Mouse (Mus musculus) embryo, embryonic 10.5 days (tissue): Measurements from ENCODE around the gene Gtf3c2.

ENCODE experiments used
- DNase-seq: peaks from one replicate; pipeline ENCODE4 v3.0.0-alpha.2; 2015; ENCODE audit warnings: low spot score

Gtf3c2 gene

DNA sequence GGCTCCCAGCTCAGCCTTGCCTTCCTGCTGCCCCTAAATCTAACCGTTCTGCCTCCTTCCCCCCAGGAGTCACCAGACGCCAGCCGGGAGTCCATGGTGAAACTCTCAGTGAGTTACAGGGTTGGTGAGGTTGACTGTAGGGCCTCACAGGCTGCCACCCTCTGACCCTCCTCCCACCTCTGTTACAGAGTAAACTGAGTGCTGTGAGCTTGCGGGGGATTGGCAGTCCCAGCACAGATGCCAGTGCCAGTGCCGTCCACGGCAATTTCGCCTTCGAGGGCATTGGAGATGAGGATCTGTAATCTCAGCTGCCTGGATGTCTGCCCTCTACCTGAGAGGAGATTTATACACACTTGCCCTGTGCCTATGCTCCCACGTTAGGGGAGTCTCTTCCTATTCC lies 18.2 kb upstream of the Gtf3c2 start:
- DNase-seq = no peak

DNA sequence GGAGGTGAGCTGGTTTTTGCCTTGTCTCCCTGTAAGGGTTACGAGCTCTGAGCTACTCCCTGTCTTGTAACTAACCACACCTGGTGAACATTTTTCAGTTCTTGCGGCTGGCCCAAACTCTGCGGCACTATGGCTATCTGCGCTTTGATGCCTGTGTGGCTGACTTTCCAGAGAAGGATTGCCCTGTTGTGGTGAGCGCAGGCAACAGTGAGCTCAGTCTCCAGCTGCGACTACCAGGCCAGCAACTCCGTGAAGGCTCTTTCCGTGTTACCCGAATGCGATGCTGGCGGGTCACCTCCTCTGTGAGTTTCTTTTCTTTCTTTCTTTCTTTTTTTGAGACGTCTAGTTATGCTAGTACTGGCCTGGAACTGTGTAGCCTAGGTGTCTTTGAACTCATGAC lies 17.1 kb upstream of the Gtf3c2 start:
- no peak for DNase-seq

- no peak for DNase-seq
These were observed 16.3 kb upstream of the Gtf3c2 start for GRCm38 (mm10) chr5:31196207-31196606.

DNA sequence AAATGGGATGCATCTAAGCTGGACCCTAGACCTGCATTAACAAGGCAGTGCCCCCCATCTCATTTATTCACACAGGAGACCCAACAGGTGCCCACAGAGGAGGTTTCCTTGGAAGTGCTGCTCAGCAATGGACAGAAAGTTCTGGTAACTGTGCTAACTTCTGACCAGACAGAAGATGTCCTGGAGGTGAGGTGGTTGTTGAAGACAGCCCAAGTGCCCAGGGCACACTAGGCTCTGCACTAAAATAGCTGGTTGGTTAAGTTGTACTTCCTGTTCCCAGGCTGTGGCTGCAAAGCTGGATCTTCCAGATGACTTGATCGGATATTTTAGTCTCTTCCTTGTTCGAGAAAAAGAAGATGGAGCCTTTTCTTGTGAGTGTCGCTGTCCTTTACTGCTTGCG lies 15.7 kb upstream of the Gtf3c2 start:
- no peak for DNase-seq

DNA sequence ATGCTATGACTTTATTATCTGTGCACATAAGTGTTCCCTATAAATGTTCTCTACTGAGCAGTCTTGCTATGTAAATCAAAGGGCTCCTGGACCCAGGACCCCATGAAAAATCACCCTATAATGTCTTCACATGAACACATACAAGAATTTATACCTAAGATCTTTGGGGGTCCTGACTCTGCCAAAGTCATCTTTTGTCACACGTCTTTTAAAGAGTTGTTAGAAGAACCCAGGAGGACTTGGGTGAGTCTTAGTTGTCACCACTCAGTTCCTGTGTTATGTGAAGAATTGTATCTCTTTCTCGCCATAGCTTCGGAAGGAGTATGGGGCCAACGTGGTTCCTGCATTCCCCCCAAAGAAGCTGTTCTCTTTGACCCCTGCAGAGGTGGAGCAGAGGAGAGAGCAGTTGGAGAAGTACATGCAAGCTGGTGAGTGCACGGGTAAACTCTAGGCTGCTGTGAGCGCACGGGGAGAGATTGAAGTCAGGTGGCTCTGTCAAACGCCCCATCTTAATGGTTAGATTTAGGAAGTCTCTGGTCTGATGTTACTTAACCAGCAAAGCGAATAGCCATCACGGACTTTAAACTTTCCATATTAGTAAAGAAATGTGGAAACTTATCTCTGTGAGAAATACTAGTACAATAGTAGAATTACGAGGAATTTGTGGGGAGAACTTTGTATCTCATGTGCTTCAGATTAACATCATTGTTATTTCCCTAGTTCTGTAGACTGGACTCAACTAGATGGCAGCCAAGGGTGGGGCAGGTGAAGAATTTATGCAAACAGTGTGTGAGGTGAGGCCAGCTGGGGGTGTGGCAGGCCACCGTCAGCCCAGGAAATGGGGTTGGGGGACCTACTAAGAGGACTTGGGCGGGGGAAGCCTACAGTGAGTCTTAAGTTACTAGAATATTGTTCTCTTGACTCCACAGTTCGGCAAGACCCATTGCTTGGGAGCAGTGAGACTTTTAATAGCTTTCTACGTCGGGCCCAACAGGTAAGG lies 14.8 kb upstream of the Gtf3c2 start:
- no peak for DNase-seq

GRCm38 (mm10) chr5:31193631-31194281 lies 13.8 kb upstream of the Gtf3c2 start:
- peak; percentile 29 for DNase-seq

DNA sequence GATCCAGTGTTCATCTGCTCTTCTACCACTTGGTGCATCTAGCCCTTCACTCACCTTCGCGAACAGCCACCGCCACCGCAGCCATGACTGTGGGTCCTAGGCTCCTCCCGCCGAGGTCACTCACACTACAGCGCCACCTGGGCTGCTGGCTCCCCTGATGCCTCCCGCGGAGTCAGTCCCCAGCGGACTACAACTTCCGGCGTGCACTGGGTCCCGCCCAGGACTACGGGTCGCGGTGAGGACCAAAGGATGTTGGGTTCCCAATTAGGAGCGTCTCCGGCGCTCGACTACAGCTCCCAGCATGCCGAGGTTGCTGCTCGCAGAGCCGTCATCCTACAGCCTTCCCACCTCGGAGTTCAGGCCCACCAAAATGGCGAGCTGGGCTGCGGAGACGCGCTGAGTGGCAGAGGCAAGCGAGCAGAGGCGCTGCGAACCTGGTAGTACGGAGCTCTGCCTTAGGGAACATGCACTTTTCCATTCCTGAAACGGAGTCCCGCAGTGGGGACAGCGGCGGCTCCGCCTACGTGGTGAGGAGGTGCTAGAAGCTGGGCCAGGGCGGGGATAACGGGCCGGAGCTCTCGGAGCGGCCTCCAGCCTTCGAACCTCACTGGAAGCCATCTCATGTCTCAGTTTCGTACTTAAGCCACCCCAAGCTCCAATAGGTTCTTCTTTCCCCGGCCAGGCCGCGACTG lies 13.1 kb upstream of the Gtf3c2 start, which contains the start of the genes Snx17 and Eif2b4:
Gene Snx17, plus strand, starts transcription at position 289 of the 692 bp plus-strand sequence.
Gene Eif2b4, minus strand, starts transcription at position 492 of the 692 bp plus-strand sequence.
- peak; percentile 99 for DNase-seq

DNA sequence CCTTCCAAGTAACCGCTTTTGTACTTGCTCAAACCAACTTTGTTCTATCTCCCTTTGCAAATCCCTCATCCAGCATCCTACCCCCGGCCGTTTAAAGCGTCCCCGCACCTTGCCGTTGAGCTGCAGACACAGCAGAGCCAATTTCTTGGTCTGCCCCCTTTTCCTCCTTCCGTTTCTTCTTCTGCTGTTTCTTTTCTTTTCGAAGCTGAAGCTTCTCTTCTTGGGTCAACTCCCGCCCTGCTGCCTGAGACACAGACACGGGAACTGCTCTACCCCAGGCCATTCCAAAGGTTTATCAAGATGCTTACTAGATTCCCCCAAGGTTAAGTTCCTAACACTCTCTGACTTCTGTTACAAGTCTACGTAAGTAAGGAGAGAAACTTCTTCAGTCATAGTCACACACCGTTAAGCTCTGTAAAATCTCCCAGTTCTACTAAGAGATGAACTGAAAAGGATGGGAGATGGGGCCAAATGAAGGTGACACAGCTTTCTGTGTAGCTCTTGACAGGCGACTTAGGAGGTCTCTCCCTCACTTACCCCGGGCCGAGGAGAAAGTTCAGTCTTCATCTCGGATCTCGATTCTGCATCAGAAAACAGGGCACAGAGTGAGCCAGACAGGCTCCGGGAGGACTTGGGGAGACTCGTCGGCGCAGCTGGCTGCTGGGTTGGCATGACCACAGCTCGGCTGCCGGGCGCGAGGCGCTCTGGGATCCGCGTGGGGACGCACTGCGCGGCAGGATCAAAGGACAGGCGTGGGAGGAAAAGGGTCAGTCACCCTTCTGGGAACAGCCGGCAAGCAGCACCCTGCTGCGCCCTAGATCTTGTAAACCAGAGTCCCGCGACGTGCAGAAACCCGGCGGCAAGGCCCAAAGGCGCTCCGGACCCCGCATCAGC lies 12.3 kb upstream of the Gtf3c2 start:
- DNase-seq = no peak

GRCm38 (mm10) chr5:31190201-31190600 lies 10.3 kb upstream of the Gtf3c2 start:
- no peak for DNase-seq

DNA sequence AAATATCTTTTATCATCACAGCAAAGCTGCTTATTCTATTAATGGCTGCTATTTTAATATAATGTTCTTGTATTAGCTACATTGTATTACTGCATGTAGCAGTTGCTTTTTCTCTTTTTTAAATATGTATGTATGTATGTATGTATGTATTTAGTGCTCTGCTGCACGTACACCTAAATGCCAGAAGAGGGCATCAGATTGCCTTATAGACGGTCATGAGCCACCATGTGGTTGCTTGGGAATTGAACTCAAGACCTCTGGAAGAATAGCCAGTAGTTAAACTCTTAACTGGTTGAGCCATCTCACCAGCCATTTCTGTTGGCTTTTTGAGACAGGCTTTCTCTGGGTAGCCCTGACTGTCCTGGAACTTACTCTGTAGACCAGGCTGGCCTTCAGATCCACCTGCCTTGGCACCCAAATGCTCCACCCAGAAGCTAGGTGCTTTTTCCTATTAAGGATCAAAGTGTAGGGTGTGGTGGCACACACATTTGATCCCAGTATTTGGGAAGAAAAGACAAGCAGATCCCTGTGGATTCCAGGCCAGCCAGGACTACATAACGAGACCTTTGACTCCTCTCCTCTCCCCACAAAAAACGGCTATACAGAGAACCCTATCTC lies 8.4 kb upstream of the Gtf3c2 start:
- DNase-seq = peak; percentile 36

- DNase-seq = no peak
These were observed 3.7 kb upstream of the Gtf3c2 start for GRCm38 (mm10) chr5:31183678-31184077.

GRCm38 (mm10) chr5:31181183-31181770 lies 1.3 kb upstream of the Gtf3c2 start:
- DNase-seq = no peak

DNA sequence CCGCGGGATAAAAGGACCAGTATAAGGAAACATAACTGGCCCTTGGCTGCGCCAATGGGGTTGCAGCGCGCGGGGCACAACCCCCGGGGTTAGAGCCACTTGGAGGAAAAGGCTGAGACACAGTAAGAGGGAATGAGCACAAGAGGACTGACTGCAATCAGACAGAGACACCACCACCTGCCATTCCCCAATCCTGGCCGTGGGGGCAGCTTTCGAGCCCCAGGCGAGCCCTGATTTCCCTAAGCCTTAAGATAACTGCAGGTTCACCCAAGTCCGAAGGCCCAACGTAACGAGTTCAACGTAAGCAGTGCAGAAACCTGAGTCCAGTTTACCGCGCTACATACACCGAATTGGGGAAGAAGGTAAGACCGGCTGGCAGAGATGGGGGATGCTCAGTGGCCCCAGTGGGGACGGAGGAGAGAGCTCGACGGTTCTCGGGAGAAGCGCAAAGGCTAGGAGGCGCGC lies 611 bp downstream of the Gtf3c2 start:
- DNase-seq = peak; percentile 62

DNA sequence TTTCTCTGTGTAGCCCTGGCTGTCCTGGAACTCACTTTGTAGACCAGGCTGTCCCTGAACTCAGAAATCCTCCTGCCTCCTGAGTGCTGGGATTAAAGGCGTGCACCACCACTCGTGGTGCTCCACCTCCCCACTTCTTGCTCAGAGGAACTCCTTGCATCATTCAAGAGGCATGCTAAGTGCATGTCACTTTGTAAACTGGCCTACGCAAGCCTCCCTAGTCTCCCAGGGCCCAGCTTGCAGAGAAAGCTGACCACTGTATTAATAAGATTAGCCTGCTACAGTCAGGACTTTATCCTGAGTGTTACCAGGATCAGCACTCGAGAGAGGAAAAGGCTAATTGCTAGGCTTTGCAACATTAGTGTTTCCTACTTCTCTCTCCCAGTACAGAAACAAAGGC lies 11.3 kb downstream of the Gtf3c2 start:
- DNase-seq = no peak

DNA sequence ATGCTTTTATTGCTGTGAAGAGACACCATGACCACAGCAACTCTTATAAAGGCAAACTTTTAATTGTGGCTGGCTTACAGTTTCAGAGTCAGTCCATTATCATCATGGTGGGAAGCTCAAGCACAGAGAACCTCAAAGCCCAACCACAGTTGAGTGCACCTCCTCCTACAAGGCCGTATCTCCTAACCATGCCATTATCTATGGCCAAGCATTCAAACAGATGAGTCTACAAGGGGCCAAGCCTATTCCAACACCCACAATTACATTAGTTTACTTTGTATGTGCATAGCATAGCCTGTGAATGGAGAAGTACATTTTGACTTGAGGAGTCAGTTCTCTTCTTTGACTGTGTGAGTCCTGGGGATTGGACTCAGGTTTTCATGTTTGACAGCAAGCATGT lies 15.1 kb downstream of the Gtf3c2 start:
- no peak for DNase-seq

DNA sequence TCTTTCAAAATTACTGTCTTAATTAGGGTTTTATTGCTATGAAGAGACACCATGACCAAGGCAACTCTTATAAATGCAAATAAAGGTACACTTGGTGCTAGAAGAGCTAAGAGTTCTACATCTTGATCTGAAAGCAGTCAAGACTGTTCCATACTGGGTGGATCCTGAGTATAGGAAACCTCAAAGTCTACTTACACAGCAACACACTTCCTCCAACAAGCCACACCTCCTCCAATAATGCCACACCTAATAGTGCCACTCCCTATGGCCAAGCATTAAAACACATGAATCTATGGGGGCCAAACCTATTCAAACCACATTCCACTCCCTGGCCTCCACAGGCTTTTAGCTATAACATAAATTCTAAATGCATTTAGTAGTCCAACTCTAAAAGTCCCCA lies 17.5 kb downstream of the Gtf3c2 start:
- no peak for DNase-seq

GRCm38 (mm10) chr5:31154152-31154553 lies 25.8 kb downstream of the Gtf3c2 start, which contains the start of gene Mpv17:
Mpv17 (minus strand) TSS chr5:31154251.
- DNase-seq = peak; percentile 92

- DNase-seq = no peak
These were observed 26.3 kb downstream of the Gtf3c2 start for GRCm38 (mm10) chr5:31153516-31154151.

- no peak for DNase-seq
These were observed 28.2 kb downstream of the Gtf3c2 start for GRCm38 (mm10) chr5:31151746-31152145.

GRCm38 (mm10) chr5:31149781-31150180 lies 30.2 kb downstream of the Gtf3c2 start:
- no peak for DNase-seq
